Mouse (Mus musculus): ENCODE measurements around the gene Sfta2. TPM values are rescaled to one million over a fixed set of nuclear protein-coding genes. Genes with fewer than 3 reads are reported as not detected.

The Sfta2 gene
- total and polyA plus RNA-seq, 2 experiments from 2014 or later: not detected

DNA sequence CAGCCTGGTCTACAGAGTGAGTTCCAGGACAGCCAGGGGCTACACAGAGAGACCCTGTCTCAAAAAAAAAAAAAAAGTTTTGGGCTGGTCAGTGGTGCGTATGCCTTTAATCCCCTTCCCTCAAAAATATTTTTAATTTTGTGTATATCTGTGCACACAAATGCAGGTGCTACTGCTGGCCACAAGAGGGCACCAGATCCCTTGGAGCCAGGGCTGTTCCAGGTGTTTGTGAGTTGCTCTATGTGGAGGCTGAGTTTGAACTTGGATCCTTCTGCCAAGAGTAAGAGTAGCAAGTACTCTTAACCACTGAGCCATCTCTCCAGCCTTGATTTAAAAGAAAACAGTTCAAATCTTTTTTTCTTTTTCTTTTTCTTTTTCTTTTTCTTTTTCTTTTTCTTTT lies 18.4 kb upstream of the Sfta2 start:
- TF ChIP-seq CTCF (IDR thresholded peaks at IDR 0.05; ENCODE audit: low read depth): peak; percentile 74
- no peak for DNase-seq (ENCODE audit: low spot score)
- H3K9ac ChIP-seq (replicated peaks; ENCODE audit: low read length): no peak overlapping the region
- no peak overlapping the region for H3K4me3 ChIP-seq (ENCODE audit: low read length)
- WGBS: 96% methylated on average over 1 of the region's 1 CpGs
- no peaks in the 10 kb centered on the region for H3K4me1 ChIP-seq (ENCODE audit: insufficient read depth, low read length)
- ATAC-seq: no peak
- no peak overlapping the region for H3K27ac ChIP-seq
- H3K36me3 ChIP-seq (ENCODE audit: insufficient read depth, low read length): no peaks in the 10 kb centered on the region
- H3K4me2 ChIP-seq (ENCODE audit: low read depth, low read length): no peak overlapping the region
- no peaks in the 10 kb centered on the region for H3K9me3 ChIP-seq (ENCODE audit: low read length)
- H3K27me3 ChIP-seq (ENCODE audit: insufficient read depth, low read length): no peaks in the 10 kb centered on the region

DNA sequence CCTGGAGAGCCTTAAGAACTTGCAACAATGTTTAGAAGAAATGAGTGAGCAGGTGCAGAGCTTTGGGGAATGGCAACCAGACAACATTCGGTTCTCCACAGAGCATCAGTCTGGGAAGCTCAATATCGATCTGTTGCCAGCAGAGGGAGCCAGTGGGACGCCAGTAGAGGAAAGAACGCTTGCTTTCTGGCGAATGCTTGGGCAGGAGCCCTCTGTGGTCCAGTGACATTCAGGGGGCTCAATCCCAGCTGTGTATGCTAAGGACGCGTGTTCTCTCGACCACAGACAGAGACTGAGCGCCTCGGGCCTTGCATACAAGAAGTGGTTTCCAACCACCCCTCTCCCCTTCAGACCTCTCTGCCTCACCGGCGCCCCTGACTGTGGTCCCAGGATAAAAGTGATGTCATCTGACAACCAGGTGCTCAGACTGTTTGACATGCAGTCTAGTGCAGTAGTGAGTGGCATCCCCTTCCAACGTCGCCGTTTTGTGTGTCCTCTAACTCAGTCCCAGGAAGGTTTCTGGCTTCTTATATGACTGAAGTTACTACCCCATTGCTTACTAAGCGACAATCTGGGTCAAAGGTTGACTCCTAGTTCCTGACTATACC lies 16.9 kb upstream of the Sfta2 start:
- Histone ChIP-seq H3K4me2 (ENCODE audit: low read depth, low read length) (peak overlapping the region; percentile 41), H3K4me3 (ENCODE audit: low read length) (no peak overlapping the region), H3K27ac (no peak overlapping the region), H3K27me3 (ENCODE audit: insufficient read depth, low read length) (no peaks in the 10 kb centered on the region), H3K36me3 (ENCODE audit: insufficient read depth, low read length) (no peaks in the 10 kb centered on the region), H3K4me1 (ENCODE audit: insufficient read depth, low read length) (no peaks in the 10 kb centered on the region), H3K9ac (replicated peaks; ENCODE audit: low read length) (no peak overlapping the region), H3K9me3 (ENCODE audit: low read length) (no peaks in the 10 kb centered on the region)
- TF ChIP-seq CTCF (IDR thresholded peaks at IDR 0.05; ENCODE audit: low read depth): peak; percentile 96
- WGBS: 14% methylated on average over 16 of the region's 16 CpGs
- DNase-seq (ENCODE audit: low spot score) (peak; percentile 95), ATAC-seq (peak; percentile 85)

DNA sequence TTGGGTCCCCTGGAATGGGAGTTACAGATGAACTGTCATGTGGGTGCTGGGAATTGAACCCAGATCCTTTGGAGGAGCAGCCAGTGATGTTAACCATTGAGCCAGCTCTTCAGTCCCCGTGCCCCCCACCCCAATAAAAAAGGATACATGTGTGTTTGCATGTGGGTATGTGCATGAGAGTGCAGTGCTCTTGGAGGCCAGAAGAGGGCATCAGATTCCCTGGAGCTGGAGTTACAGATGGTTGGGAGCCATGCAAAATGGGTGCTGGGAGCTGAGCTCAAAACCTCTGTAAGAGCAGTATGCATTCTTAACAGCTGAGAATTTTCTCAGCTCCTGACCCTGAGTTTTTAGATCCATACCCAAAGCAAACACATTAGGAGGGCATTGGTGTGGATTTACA lies 14.1 kb upstream of the Sfta2 start:
- Histone ChIP-seq H3K4me3 (ENCODE audit: low read length) (no peak overlapping the region), H3K9ac (replicated peaks; ENCODE audit: low read length) (no peak overlapping the region), H3K27ac (no peak overlapping the region), H3K4me1 (ENCODE audit: insufficient read depth, low read length) (no peaks in the 10 kb centered on the region), H3K9me3 (ENCODE audit: low read length) (no peaks in the 10 kb centered on the region), H3K27me3 (ENCODE audit: insufficient read depth, low read length) (no peaks in the 10 kb centered on the region), H3K36me3 (ENCODE audit: insufficient read depth, low read length) (no peaks in the 10 kb centered on the region), H3K4me2 (ENCODE audit: low read depth, low read length) (no peak overlapping the region)
- no peak for TF ChIP-seq CTCF (IDR thresholded peaks at IDR 0.05; ENCODE audit: low read depth)
- WGBS: 83% methylated on average over 1 of the region's 1 CpGs
- DNase-seq (ENCODE audit: low spot score): no peak
- no peak for ATAC-seq

DNA sequence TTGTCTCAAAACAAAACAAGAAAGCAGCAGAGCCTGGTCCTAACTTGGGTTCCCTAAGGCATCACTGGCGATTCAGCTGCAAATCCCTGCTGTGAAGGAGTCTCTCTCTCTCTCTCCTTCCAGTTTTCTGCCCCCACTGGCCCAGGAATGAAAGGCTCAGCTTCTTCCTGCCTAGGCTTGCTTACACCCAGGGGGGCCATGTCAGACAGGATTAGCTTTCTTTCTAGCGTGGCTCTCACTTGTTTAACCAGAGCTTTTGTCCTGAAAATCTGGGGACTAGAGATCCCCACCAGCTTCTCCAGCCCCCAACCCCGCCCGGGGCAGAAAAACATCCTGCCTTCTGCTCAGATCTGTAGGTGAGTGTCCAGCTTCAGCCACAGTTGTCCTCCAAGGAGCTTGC lies 13.0 kb upstream of the Sfta2 start:
- Histone ChIP-seq H3K4me3 (ENCODE audit: low read length) (no peak overlapping the region), H3K27ac (no peak overlapping the region), H3K36me3 (ENCODE audit: insufficient read depth, low read length) (no peaks in the 10 kb centered on the region), H3K4me2 (ENCODE audit: low read depth, low read length) (no peak overlapping the region), H3K9me3 (ENCODE audit: low read length) (no peaks in the 10 kb centered on the region), H3K9ac (replicated peaks; ENCODE audit: low read length) (no peak overlapping the region), H3K27me3 (ENCODE audit: insufficient read depth, low read length) (no peaks in the 10 kb centered on the region), H3K4me1 (ENCODE audit: insufficient read depth, low read length) (no peaks in the 10 kb centered on the region)
- TF ChIP-seq CTCF (IDR thresholded peaks at IDR 0.05; ENCODE audit: low read depth): no peak; the same call in 1 of the 2 replicates
- ATAC-seq (no peak), DNase-seq (ENCODE audit: low spot score) (no peak)
- 14% methylated on average over 4 of the region's 4 CpGs for WGBS

DNA sequence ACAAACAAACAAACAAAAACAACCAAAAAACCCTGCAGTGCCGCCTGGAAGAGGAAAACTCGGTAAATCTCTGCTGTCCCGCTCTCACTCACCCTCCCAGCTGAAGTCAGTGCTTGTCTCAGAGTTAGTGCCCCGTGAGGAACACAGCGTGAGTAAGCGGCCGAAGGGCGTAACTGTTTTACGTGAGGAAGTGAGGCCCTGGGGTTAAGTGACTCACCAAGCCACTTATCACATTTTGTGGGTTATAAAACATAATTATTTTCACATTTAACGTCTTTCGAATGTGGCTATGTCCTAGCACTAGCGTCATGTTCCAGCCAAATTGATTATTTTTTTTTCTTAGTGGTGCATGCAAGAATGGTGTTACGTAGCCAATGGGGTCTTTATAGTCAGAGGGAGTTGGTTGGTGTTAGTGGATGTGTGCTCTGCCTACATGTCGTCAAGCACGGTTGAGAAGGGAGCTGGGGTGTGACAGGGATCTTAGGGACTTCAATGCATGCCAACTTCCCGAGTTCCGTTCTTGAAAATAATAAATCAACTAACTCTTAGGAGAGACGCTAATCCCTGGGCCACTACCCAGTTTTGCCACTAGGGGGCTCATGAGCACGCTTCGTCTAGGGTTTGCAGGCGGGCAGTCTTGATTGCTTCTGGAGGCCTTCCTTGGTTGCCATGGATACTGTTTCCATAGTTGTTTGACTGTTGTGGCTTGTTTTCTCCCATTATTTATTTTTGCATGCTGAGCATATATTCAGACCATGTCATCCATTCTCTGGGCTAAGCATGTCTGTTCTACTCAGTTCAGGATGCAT lies 10.7 kb upstream of the Sfta2 start:
- DNase-seq (ENCODE audit: low spot score) (peak; percentile 95), ATAC-seq (peak; percentile 92)
- Histone ChIP-seq H3K36me3 (ENCODE audit: insufficient read depth, low read length) (no peaks in the 10 kb centered on the region), H3K9ac (replicated peaks; ENCODE audit: low read length) (no peak overlapping the region), H3K4me1 (ENCODE audit: insufficient read depth, low read length) (no peaks in the 10 kb centered on the region), H3K4me3 (ENCODE audit: low read length) (no peak overlapping the region), H3K4me2 (ENCODE audit: low read depth, low read length) (0 out of 2 replicates have a peak overlapping the region, but pooled peaks have one; percentile 13), H3K27me3 (ENCODE audit: insufficient read depth, low read length) (no peaks in the 10 kb centered on the region), H3K27ac (peak overlapping the region; percentile 77), H3K9me3 (ENCODE audit: low read length) (no peaks in the 10 kb centered on the region)
- WGBS: 47% methylated on average over 21 of the region's 21 CpGs
- TF ChIP-seq CTCF (IDR thresholded peaks at IDR 0.05; ENCODE audit: low read depth): peak; percentile 95

DNA sequence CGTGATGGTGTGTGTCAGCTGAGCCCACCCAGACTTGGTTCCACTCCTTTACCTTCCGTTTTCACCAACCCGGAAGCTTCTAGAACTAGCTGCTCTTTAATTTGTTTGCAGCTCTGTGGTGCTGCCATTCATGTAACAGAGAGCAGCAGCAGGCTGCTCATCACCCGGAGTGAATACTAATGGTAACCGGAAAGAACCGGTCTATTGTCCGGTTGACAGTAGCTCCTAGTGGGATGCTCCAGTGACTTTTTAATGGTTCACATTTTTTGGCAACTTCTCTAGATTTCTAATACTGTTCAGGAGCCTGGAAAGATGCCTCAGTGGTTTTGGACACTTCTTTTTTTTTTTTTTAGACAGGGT lies 10.2 kb upstream of the Sfta2 start:
- no peaks in the 10 kb centered on the region for H3K9me3 ChIP-seq (ENCODE audit: low read length)
- DNase-seq (ENCODE audit: low spot score) (peak; percentile 66), ATAC-seq (peak; percentile 89)
- H3K9ac ChIP-seq (replicated peaks; ENCODE audit: low read length): no peak overlapping the region
- no peaks in the 10 kb centered on the region for H3K4me1 ChIP-seq (ENCODE audit: insufficient read depth, low read length)
- H3K27me3 ChIP-seq (ENCODE audit: insufficient read depth, low read length): no peaks in the 10 kb centered on the region
- WGBS: 28% methylated on average over 7 of the region's 7 CpGs
- H3K36me3 ChIP-seq (ENCODE audit: insufficient read depth, low read length): no peaks in the 10 kb centered on the region
- H3K27ac ChIP-seq: peak overlapping the region; percentile 77
- no peak overlapping the region for H3K4me3 ChIP-seq (ENCODE audit: low read length)
- H3K4me2 ChIP-seq (ENCODE audit: low read depth, low read length): 0 out of 2 replicates have a peak overlapping the region, but pooled peaks have one; percentile 13
- TF ChIP-seq CTCF (IDR thresholded peaks at IDR 0.05; ENCODE audit: low read depth): no peak

DNA sequence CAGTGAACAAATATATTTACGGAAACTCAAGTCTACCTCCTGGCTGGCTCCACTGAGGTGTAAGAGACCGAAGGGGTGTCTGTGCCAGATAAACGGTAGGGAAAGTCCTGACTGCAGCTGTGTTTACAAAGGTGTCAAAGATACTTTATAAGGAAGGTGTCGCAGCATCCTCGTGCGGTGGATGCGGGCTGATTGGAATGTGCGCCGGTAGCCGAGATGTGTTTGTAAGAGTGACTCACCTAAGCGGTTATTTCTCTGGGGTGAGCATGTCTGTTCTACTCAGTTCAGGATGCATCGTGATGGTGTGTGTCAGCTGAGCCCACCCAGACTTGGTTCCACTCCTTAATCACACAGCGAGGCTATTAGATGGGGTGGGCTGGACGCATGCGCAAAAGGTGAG lies 9.6 kb upstream of the Sfta2 start:
- Histone ChIP-seq H3K27me3 (ENCODE audit: insufficient read depth, low read length) (no peaks in the 10 kb centered on the region), H3K4me2 (ENCODE audit: low read depth, low read length) (no peak overlapping the region), H3K4me3 (ENCODE audit: low read length) (no peak overlapping the region), H3K9ac (replicated peaks; ENCODE audit: low read length) (no peak overlapping the region), H3K4me1 (ENCODE audit: insufficient read depth, low read length) (no peaks in the 10 kb centered on the region), H3K9me3 (ENCODE audit: low read length) (no peaks in the 10 kb centered on the region), H3K27ac (peak overlapping the region; percentile 77), H3K36me3 (ENCODE audit: insufficient read depth, low read length) (no peaks in the 10 kb centered on the region)
- DNase-seq (ENCODE audit: low spot score) (no peak), ATAC-seq (no peak)
- WGBS: 92% methylated on average over 15 of the region's 15 CpGs
- no peak for TF ChIP-seq CTCF (IDR thresholded peaks at IDR 0.05; ENCODE audit: low read depth)

Measured in hindbrain, postnatal 0 days (tissue).